Mouse (Mus musculus): ENCODE data around the gene Zbtb8a.

DNA sequence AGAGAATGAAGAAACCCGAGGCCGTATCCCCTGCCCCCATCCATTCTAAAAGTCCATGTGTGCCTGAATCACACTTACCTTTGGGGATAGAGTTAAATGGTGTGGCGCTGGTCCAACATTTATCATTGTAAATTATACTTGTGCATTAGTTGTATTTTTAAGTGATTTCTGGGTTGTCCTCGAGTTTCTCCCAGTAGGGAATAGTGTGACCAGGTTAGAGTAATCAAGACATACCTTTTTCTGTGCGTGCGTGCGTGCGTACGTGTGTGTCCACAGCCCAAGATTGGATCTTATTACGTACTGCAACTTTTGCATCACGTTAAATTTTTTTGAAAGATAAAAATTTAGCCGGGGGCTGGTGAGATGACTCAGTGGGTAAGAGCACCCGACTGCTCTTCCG, 41.6 kb downstream of the Zbtb8a start:
- TF ChIP-seq CTCF (IDR thresholded peaks at IDR 0.05; ENCODE audit: low read depth, low read length) (no peak), POLR2A (IDR thresholded peaks at IDR 0.05; ENCODE audit: insufficient read depth, low read length) (no peak), EP300 (IDR thresholded peaks at IDR 0.05; ENCODE audit: insufficient read depth, low read depth, low read length) (no peak)
